Mouse (Mus musculus): ENCODE results near the gene Gm31371. TPM values are rescaled to one million over a fixed set of nuclear protein-coding genes. Genes with fewer than 3 reads are reported as not detected.

Gm31371 gene
- polyA plus RNA-seq, 1 experiment from 2014 or later, result not detected

Other genes with a start within 250 kb of the Gm31371 start
- gene 4930467E23Rik, start 173.8 kb upstream of the Gm31371 start, polyA plus RNA-seq (2015; fragmentation: Nextera tagmentation; extraction: Ambion mirVana), result 0.11 TPM in 2 replicates